Mouse (Mus musculus) G1E (cell line): ENCODE data around the gene AC134908.4. TPM values are rescaled to one million over a fixed set of nuclear protein-coding genes. Genes with fewer than 3 reads are reported as not detected.

ENCODE experiments used
- ATAC-seq: 2 replicates; pipeline ENCODE4 v1.8.0; 2016; ENCODE audit warnings: mild to moderate bottlenecking; ENCODE audit not compliant: insufficient number of reproducible peaks, poor library complexity, low FRiP score, severe bottlenecking; ENCODE audit errors: extremely low read depth
- DNase-seq: peaks from one replicate; pipeline ENCODE4 v3.0.0; 2012; ENCODE audit warnings: low spot score
- H3K27me3 ChIP-seq: 2 replicates; pipeline ENCODE4 v1.6.1; 2012; ENCODE audit warnings: mild to moderate bottlenecking, low read length, inconsistent platforms; ENCODE audit not compliant: insufficient read depth
- H3K36me3 ChIP-seq: replicated peaks from 2 replicates; pipeline ENCODE3; 2012; ENCODE audit warnings: mild to moderate bottlenecking, inconsistent platforms
- H3K4me1 ChIP-seq: 2 replicates; pipeline ENCODE4 v1.6.1; 2012; ENCODE audit warnings: low read depth, low read length, inconsistent platforms, mixed read lengths; ENCODE audit not compliant: insufficient read depth
- H3K4me3 ChIP-seq: 2 replicates; pipeline ENCODE4 v1.5.1; 2012; ENCODE audit warnings: low read depth, mild to moderate bottlenecking, inconsistent platforms, low read length, moderate library complexity, mixed read lengths
- H3K9me3 ChIP-seq: replicated peaks from 2 replicates; pipeline ENCODE4 v1.6.1; 2012; ENCODE audit warnings: inconsistent platforms
- CTCF ChIP-seq: IDR thresholded peaks from 2 replicates; pipeline ENCODE4 v1.5.1; 2012; ENCODE audit warnings: low read depth, low read length, inconsistent platforms, mixed read lengths
- GATA1 ChIP-seq: IDR thresholded peaks from 2 replicates; pipeline ENCODE4 v1.6.1; 2012; ENCODE audit warnings: borderline replicate concordance, low read length, inconsistent platforms, mixed read lengths
- GATA2 ChIP-seq: IDR thresholded peaks from 2 replicates; pipeline ENCODE4 v1.6.1; 2012; ENCODE audit warnings: low read depth, low read length, inconsistent platforms, borderline replicate concordance
- POLR2AphosphoS5 ChIP-seq: IDR thresholded peaks from 2 replicates; pipeline ENCODE4 v1.6.1; 2012; ENCODE audit warnings: low read depth, low read length, inconsistent platforms; ENCODE audit not compliant: insufficient replicate concordance
- TAL1 ChIP-seq: conservative IDR thresholded peaks from 2 replicates; pipeline ENCODE4 v1.6.1; 2012; ENCODE audit warnings: low read depth, low read length, inconsistent platforms, mixed read lengths
- polyA plus RNA-seq: library from polyadenylated mRNA; stranded (reverse); fragments of >175 nt; gene quantifications from 2 replicates; pipeline ENCODE4 v1.2.3, GENCODE M21; 2012
- total RNA-seq, 2 experiments: library from RNA; stranded (forward) in 1 of 2; stranded (reverse) in 1 of 2; fragments of 200-1000 nt in 1 of 2; fragments of >200 nt in 1 of 2; fragmentation: Nextera tagmentation in 1 of 2; gene quantifications; 2 replicates each; pipeline ENCODE4 v1.2.3; 2014 to 2017

The AC134908.4 gene
- total and polyA plus RNA-seq, 3 experiments: not detected

- no peak for DNase-seq
These were observed 23.7 kb upstream of the AC134908.4 start for GRCm38 (mm10) chr17:25818851-25819780.

GRCm38 (mm10) chr17:25817662-25818061 is 22.2 kb upstream of the AC134908.4 start:
- Histone ChIP-seq H3K27me3 (peaks cover 50% of the 10 kb centered on the region), H3K36me3 (no peaks in the 10 kb centered on the region), H3K4me1 (peaks cover 12% of the 10 kb centered on the region), H3K4me3 (no peak overlapping the region), H3K9me3 (no peaks in the 10 kb centered on the region)
- no peak for ATAC-seq
- no peak for TF ChIP-seq GATA1
- TF ChIP-seq CTCF: no peak
- no peak for TF ChIP-seq TAL1
- TF ChIP-seq GATA2: no peak
- TF ChIP-seq POLR2AphosphoS5: no peak
- DNase-seq: no peak

More at GRCm38 (mm10) chr17:25818851-25819780, 23.7 kb upstream of the AC134908.4 start:
- Histone ChIP-seq H3K9me3 (no peaks in the 10 kb centered on the region), H3K27me3 (peaks cover 45% of the 10 kb centered on the region), H3K36me3 (peaks cover 1% of the 10 kb centered on the region), H3K4me1 (peaks cover 19% of the 10 kb centered on the region), H3K4me3 (peak overlapping the region; percentile 28; the same call in 1 of the 2 replicates)
- no peak for ATAC-seq
- TF ChIP-seq TAL1 (no peak), GATA2 (no peak), GATA1 (no peak), POLR2AphosphoS5 (no peak), CTCF (no peak)

GRCm38 (mm10) chr17:25813471-25813870 is 18.0 kb upstream of the AC134908.4 start:
- Histone ChIP-seq H3K27me3 (peaks cover 64% of the 10 kb centered on the region), H3K4me3 (no peak overlapping the region), H3K9me3 (0 out of 2 replicates have a peak, but pooled peaks cover 5% of the 10 kb centered on the region), H3K36me3 (no peaks in the 10 kb centered on the region), H3K4me1 (peaks cover 5% of the 10 kb centered on the region; the same call in 1 of the 2 replicates)
- TF ChIP-seq TAL1 (no peak), CTCF (no peak), POLR2AphosphoS5 (no peak)
- DNase-seq (peak; percentile 54), ATAC-seq (no peak)

DNA sequence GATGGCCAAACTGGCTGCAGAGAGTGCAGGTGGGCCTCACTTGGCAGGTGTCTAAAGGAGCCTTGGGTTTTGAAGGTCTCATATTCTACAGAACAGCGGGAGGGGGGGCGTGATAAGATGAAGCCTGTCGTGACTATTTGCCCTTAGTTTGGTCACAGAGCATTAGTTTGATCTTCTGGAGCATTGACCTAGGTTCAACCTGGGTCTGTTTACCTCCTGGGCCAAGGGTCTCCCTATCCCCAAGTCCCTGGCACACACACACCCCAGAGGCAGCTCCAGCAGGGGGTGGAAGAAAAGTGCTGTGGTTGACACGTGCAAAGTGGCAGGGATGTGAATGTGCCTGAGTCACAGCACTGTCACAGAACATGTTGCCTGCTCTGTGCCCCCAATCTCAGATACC is 15.4 kb upstream of the AC134908.4 start:
- no peaks in the 10 kb centered on the region for H3K36me3 ChIP-seq
- TF ChIP-seq POLR2AphosphoS5 (no peak), GATA1 (no peak), TAL1 (no peak), GATA2 (no peak), CTCF (no peak)
- peaks cover 51% of the 10 kb centered on the region for H3K27me3 ChIP-seq
- H3K9me3 ChIP-seq: 0 out of 2 replicates have a peak, but pooled peaks cover 5% of the 10 kb centered on the region
- ATAC-seq (no peak), DNase-seq (no peak)
- H3K4me3 ChIP-seq: no peak overlapping the region
- peaks cover 5% of the 10 kb centered on the region; the same call in 1 of the 2 replicates for H3K4me1 ChIP-seq

GRCm38 (mm10) chr17:25809606-25810340 is 14.3 kb upstream of the AC134908.4 start:
- TF ChIP-seq TAL1: no peak
- no peak for TF ChIP-seq GATA1
- no peak for TF ChIP-seq CTCF
- no peak for TF ChIP-seq GATA2
- TF ChIP-seq POLR2AphosphoS5: no peak
- Histone ChIP-seq H3K9me3 (0 out of 2 replicates have a peak, but pooled peaks cover 5% of the 10 kb centered on the region), H3K27me3 (peaks cover 46% of the 10 kb centered on the region), H3K4me3 (no peak overlapping the region), H3K36me3 (no peaks in the 10 kb centered on the region), H3K4me1 (peaks cover 5% of the 10 kb centered on the region; the same call in 1 of the 2 replicates)
- ATAC-seq: no peak
- DNase-seq: no peak

GRCm38 (mm10) chr17:25808789-25809605 is 13.5 kb upstream of the AC134908.4 start, which contains the start of gene Fbxl16:
Gene Fbxl16, plus strand, starts transcription at chr17:25809085.
- no peak for TF ChIP-seq CTCF
- no peak for TF ChIP-seq GATA1
- TF ChIP-seq POLR2AphosphoS5: no peak
- TF ChIP-seq TAL1: no peak
- no peak for TF ChIP-seq GATA2
- peaks cover 5% of the 10 kb centered on the region; the same call in 1 of the 2 replicates for H3K4me1 ChIP-seq
- H3K4me3 ChIP-seq: no peak within 1 kb of the TSS
- peaks cover 46% of the 10 kb centered on the region for H3K27me3 ChIP-seq
- DNase-seq (no peak), ATAC-seq (no peak)
- no peaks in the 10 kb centered on the region for H3K36me3 ChIP-seq
- 0 out of 2 replicates have a peak, but pooled peaks cover 5% of the 10 kb centered on the region for H3K9me3 ChIP-seq
